Mouse (Mus musculus): ENCODE data around the gene Ermn.

Ermn gene

GRCm38 (mm10) chr2:58052821-58053581, at the start of gene Ermn:
Gene Ermn (minus strand): TSS chr2:58052864.
- no peak for DNase-seq (ENCODE audit: inconsistent age in 2 of 2, low spot score in 1 of 2)

GRCm38 (mm10) chr2:58094818-58095217, 42.2 kb upstream of the Ermn start:
- no peak for DNase-seq (ENCODE audit: inconsistent age in 2 of 2, low spot score in 1 of 2)

GRCm38 (mm10) chr2:58086420-58086819, 33.8 kb upstream of the Ermn start:
- no peak for DNase-seq (ENCODE audit: inconsistent age in 2 of 2, low spot score in 1 of 2)

GRCm38 (mm10) chr2:58079849-58080248, 27.2 kb upstream of the Ermn start:
- DNase-seq (ENCODE audit: inconsistent age in 2 of 2, low spot score in 1 of 2): peak in 1 of 2 experiments; percentile 71

- peak; percentile 57 to 90 for DNase-seq (ENCODE audit: inconsistent age in 2 of 2, low spot score in 1 of 2)
Observed at GRCm38 (mm10) chr2:58055383-58055782, 2.7 kb upstream of the Ermn start.

GRCm38 (mm10) chr2:58041867-58042266, 10.8 kb downstream of the Ermn start:
- no peak for DNase-seq (ENCODE audit: inconsistent age in 2 of 2, low spot score in 1 of 2)

- no peak for DNase-seq (ENCODE audit: inconsistent age in 2 of 2, low spot score in 1 of 2)
Observed at GRCm38 (mm10) chr2:58036926-58037325, 15.7 kb downstream of the Ermn start.

- no peak for DNase-seq (ENCODE audit: inconsistent age in 2 of 2, low spot score in 1 of 2)
Observed at GRCm38 (mm10) chr2:58035635-58036034, 17.0 kb downstream of the Ermn start.

- peak; percentile 34 to 74 for DNase-seq (ENCODE audit: inconsistent age in 2 of 2, low spot score in 1 of 2)
Observed at GRCm38 (mm10) chr2:58031431-58031830, 21.2 kb downstream of the Ermn start.

- peak in 1 of 2 experiments; percentile 59 for DNase-seq (ENCODE audit: inconsistent age in 2 of 2, low spot score in 1 of 2)
Observed at GRCm38 (mm10) chr2:58029404-58029803, 23.3 kb downstream of the Ermn start.

- no peak for DNase-seq (ENCODE audit: inconsistent age in 2 of 2, low spot score in 1 of 2)
Observed at GRCm38 (mm10) chr2:58026740-58027139, 25.9 kb downstream of the Ermn start.

GRCm38 (mm10) chr2:58023556-58023955, 29.1 kb downstream of the Ermn start:
- no peak for DNase-seq (ENCODE audit: inconsistent age in 2 of 2, low spot score in 1 of 2)

- DNase-seq (ENCODE audit: inconsistent age in 2 of 2, low spot score in 1 of 2): no peak
Observed at GRCm38 (mm10) chr2:58007081-58007480, 45.6 kb downstream of the Ermn start.

GRCm38 (mm10) chr2:58001497-58001896, 51.2 kb downstream of the Ermn start:
- no peak for DNase-seq (ENCODE audit: inconsistent age in 2 of 2, low spot score in 1 of 2)

- no peak for DNase-seq (ENCODE audit: inconsistent age in 2 of 2, low spot score in 1 of 2)
Observed at GRCm38 (mm10) chr2:57997752-57998430, 54.8 kb downstream of the Ermn start, which contains the start of gene Galnt5. Gene Galnt5 (plus strand): TSS chr2:57997884.
